Mouse (Mus musculus): ENCODE data around the gene Zfyve28.

GRCm38 (mm10) chr5:34229503-34229902 is 58.7 kb downstream of the Zfyve28 start:
- TF ChIP-seq CTCF (IDR thresholded peaks at IDR 0.05; ENCODE audit: extremely low read depth, insufficient read depth, low read length) (no peak), POLR2A (IDR thresholded peaks at IDR 0.05; ENCODE audit: extremely low read depth, insufficient read depth, low read length) (no peak)
